In genomic region chr10:95619601-95620000, GRCm38 (mm10) we compare ENCODE assay signal across 16 mouse cellular contexts. TPM values are rescaled to one million over a fixed set of nuclear protein-coding genes. Genes with fewer than 3 reads are reported as not detected.
A peak's percentile ranks its signal among the peaks of the same experiment; 100 is the strongest.
DNase-seq lines count a peak whose midpoint lies in the region; ATAC-seq lines count a peak whose summit lies in the region.
"Had no signal": no experiment of that assay in that cellular context is flagged by ENCODE, and none has a peak within 500 bp of the region (broad histone marks: within the 10 kb centered on the region; RNA-seq: fewer than 3 reads in every experiment).

No protein-coding gene starts in this region.

- ATAC-seq in midbrain, embryonic 11.5 days (ENCODE audit: low FRiP score) = peak; percentile 65
- peak; percentile 63 for ATAC-seq in hindbrain, embryonic 11.5 days (ENCODE audit: low FRiP score)
- ATAC-seq in midbrain, embryonic 14.5 days (ENCODE audit: low FRiP score, low TSS enrichment) = peak; percentile 49; the same call in 1 of the 2 replicates

- H3K36me3 ChIP-seq in midbrain, embryonic 11.5 days (ENCODE audit: control insufficient read depth, insufficient read depth, low read length) = no peaks in the 10 kb centered on the region
- no peaks in the 10 kb centered on the region for H3K36me3 ChIP-seq in midbrain, embryonic 10.5 days
- no peaks in the 10 kb centered on the region for H3K36me3 ChIP-seq in hindbrain, embryonic 11.5 days (ENCODE audit: control insufficient read depth, insufficient read depth, low read length)
- no peaks in the 10 kb centered on the region for H3K36me3 ChIP-seq in midbrain, embryonic 14.5 days (ENCODE audit: control insufficient read depth, insufficient read depth, low read length)
- H3K36me3 ChIP-seq: limb, embryonic 15.5 days had no signal

- H3K4me1 ChIP-seq in midbrain, embryonic 11.5 days (ENCODE audit: control insufficient read depth, insufficient read depth, low read length) = peaks cover 17% of the 10 kb centered on the region
- H3K4me1 ChIP-seq in midbrain, embryonic 10.5 days = peaks cover 28% of the 10 kb centered on the region
- peaks cover 2% of the 10 kb centered on the region; the same call in 1 of the 2 replicates for H3K4me1 ChIP-seq in hindbrain, embryonic 11.5 days (replicated peaks; ENCODE audit: control insufficient read depth, insufficient read depth, low read length)
- H3K4me1 ChIP-seq in midbrain, embryonic 14.5 days (ENCODE audit: control insufficient read depth, insufficient read depth, low read length) = peaks cover 18% of the 10 kb centered on the region

- peak overlapping the region; percentile 27; the same call in 1 of the 2 replicates for H3K4me2 ChIP-seq in midbrain, embryonic 11.5 days
- H3K4me2 ChIP-seq in hindbrain, embryonic 11.5 days (replicated peaks; ENCODE audit: low read depth, low read length) = no peak overlapping the region
- peak overlapping the region; percentile 44 for H3K4me2 ChIP-seq in midbrain, embryonic 14.5 days (ENCODE audit: low read length)
- H3K4me2 ChIP-seq: limb, embryonic 15.5 days had no signal

- H3K9me3 ChIP-seq in midbrain, embryonic 11.5 days (ENCODE audit: control insufficient read depth, low read length) = no peaks in the 10 kb centered on the region
- no peaks in the 10 kb centered on the region for H3K9me3 ChIP-seq in midbrain, embryonic 10.5 days (replicated peaks)
- H3K9me3 ChIP-seq in hindbrain, embryonic 11.5 days (ENCODE audit: control insufficient read depth, low read length) = no peaks in the 10 kb centered on the region
- no peaks in the 10 kb centered on the region for H3K9me3 ChIP-seq in midbrain, embryonic 14.5 days (ENCODE audit: control insufficient read depth, low read length)
- H3K9me3 ChIP-seq: limb, embryonic 15.5 days had no signal

- 37% methylated on average over 10 of the region's 10 CpGs for WGBS in midbrain, embryonic 11.5 days
- 55% methylated on average over 10 of the region's 10 CpGs for WGBS in midbrain, embryonic 10.5 days
- 41% methylated on average over 10 of the region's 10 CpGs for WGBS in hindbrain, embryonic 11.5 days
- 5% methylated on average over 10 of the region's 10 CpGs for WGBS in midbrain, embryonic 14.5 days

- peak overlapping the region; percentile 35; the same call in 1 of the 2 replicates for H3K27ac ChIP-seq in midbrain, embryonic 11.5 days (ENCODE audit: low read depth, low read length)
- no peak overlapping the region; the same call in 1 of the 2 replicates for H3K27ac ChIP-seq in midbrain, embryonic 10.5 days (replicated peaks)
- H3K27ac ChIP-seq in hindbrain, embryonic 11.5 days (ENCODE audit: low read depth, low read length) = no peak overlapping the region
- H3K27ac ChIP-seq in midbrain, embryonic 14.5 days (replicated peaks; ENCODE audit: low read depth, low read length) = peak overlapping the region; percentile 74
- H3K27ac ChIP-seq: limb, embryonic 15.5 days had no signal

- H3K27me3 ChIP-seq in midbrain, embryonic 11.5 days (ENCODE audit: control insufficient read depth, insufficient read depth, low read length) = no peaks in the 10 kb centered on the region
- no peaks in the 10 kb centered on the region for H3K27me3 ChIP-seq in midbrain, embryonic 10.5 days (ENCODE audit: low read depth, poor library complexity, severe bottlenecking)
- no peaks in the 10 kb centered on the region for H3K27me3 ChIP-seq in hindbrain, embryonic 11.5 days (ENCODE audit: control insufficient read depth, insufficient read depth, low read length)
- H3K27me3 ChIP-seq in midbrain, embryonic 14.5 days (ENCODE audit: control insufficient read depth, insufficient read depth, low read length) = no peaks in the 10 kb centered on the region
- H3K27me3 ChIP-seq: limb, embryonic 15.5 days had no signal

- no peak overlapping the region for H3K4me3 ChIP-seq in midbrain, embryonic 11.5 days (ENCODE audit: low read depth, low read length)
- no peak overlapping the region; the same call in 1 of the 2 replicates for H3K4me3 ChIP-seq in midbrain, embryonic 10.5 days
- H3K4me3 ChIP-seq in hindbrain, embryonic 11.5 days (ENCODE audit: low read depth, low read length) = no peak overlapping the region
- 0 out of 2 replicates have a peak overlapping the region, but pooled peaks have one; percentile 12 for H3K4me3 ChIP-seq in midbrain, embryonic 14.5 days (replicated peaks; ENCODE audit: low read depth, low read length)
- H3K4me3 ChIP-seq: limb, embryonic 15.5 days had no signal

- DNase-seq in midbrain, embryonic 11.5 days (ENCODE audit: low spot score, missing footprints) = no peak
- DNase-seq in midbrain, embryonic 10.5 days (ENCODE audit: low spot score) = no peak
- DNase-seq in hindbrain, embryonic 11.5 days (ENCODE audit: low spot score) = peak; percentile 33
- peak; percentile 74 for DNase-seq in midbrain, embryonic 14.5 days
- DNase-seq in lung, postnatal 4 days = no peak
- DNase-seq in layer of hippocampus, adult 18-20 months (ENCODE audit: low spot score in 2 of 2) = no peak
- no peak for DNase-seq in heart, postnatal 4 days
- DNase-seq: cerebellum, postnatal 25 days; heart, adult 18-20 months; kidney, postnatal 36 days; spleen, adult 18-20 months had no signal

- peak overlapping the region; percentile 27; the same call in 1 of the 2 replicates for H3K9ac ChIP-seq in midbrain, embryonic 11.5 days (ENCODE audit: low read length)
- no peak overlapping the region for H3K9ac ChIP-seq in hindbrain, embryonic 11.5 days (ENCODE audit: low read depth, low read length)
- H3K9ac ChIP-seq in midbrain, embryonic 14.5 days (replicated peaks; ENCODE audit: low read length) = no peak overlapping the region; the same call in 1 of the 2 replicates
- H3K9ac ChIP-seq: limb, embryonic 15.5 days had no signal

RNA-seq across cellular contexts. Expression of gene Anapc15-ps, which starts 53.6 kb away (rescaled TPM):
- not detected in 2 replicates for polyA plus RNA-seq in midbrain, embryonic 11.5 days (2014; fragmentation: Nextera tagmentation; extraction: Ambion mirVana)
- polyA plus RNA-seq in midbrain, embryonic 10.5 days (2016; fragmentation: Nextera tagmentation; extraction: Ambion mirVana) = not detected in 2 replicates
- not detected in 2 replicates for polyA plus RNA-seq in hindbrain, embryonic 11.5 days (2014; fragmentation: Nextera tagmentation; extraction: Ambion mirVana)
- polyA plus RNA-seq in midbrain, embryonic 14.5 days (2014; fragmentation: Nextera tagmentation; extraction: Ambion mirVana) = not detected in 2 replicates
- total RNA-seq in layer of hippocampus, adult 18-20 months (2021) = not detected
- not detected for total RNA-seq in heart, postnatal 4 days (2021)
- total RNA-seq: adrenal gland, adult 18-20 months; heart, adult 18-20 months; heart, postnatal 25 days; left cerebral cortex, adult 8-10 months had no signal
- polyA plus RNA-seq: limb, embryonic 15.5 days; lung, embryonic 16.5 days had no signal

RNA-seq across cellular contexts. Expression of gene Nudt4, which starts 55.7 kb away (rescaled TPM):
- polyA plus RNA-seq in midbrain, embryonic 11.5 days (2014; fragmentation: Nextera tagmentation; extraction: Ambion mirVana) = 141 and 148 TPM in 2 replicates
- polyA plus RNA-seq in midbrain, embryonic 10.5 days (2016; fragmentation: Nextera tagmentation; extraction: Ambion mirVana) = 90.8 and 91.5 TPM in 2 replicates
- polyA plus RNA-seq in hindbrain, embryonic 11.5 days (2014; fragmentation: Nextera tagmentation; extraction: Ambion mirVana) = 120 and 133 TPM in 2 replicates
- 64.9 and 80.0 TPM in 2 replicates for polyA plus RNA-seq in midbrain, embryonic 14.5 days (2014; fragmentation: Nextera tagmentation; extraction: Ambion mirVana)
- 10 to 100 TPM; 64.1 to 66.4 TPM for total RNA-seq in layer of hippocampus, adult 18-20 months (2021)
- total RNA-seq in heart, postnatal 4 days (2021) = 100 to 1,000 TPM; 201 to 218 TPM

Comparison
In these comparisons a context has a peak if more than half of its experiments do, and no peak if none do; other contexts are left out.
1. DNase-seq: peak in hindbrain, embryonic 11.5 days (single experiment) and midbrain, embryonic 14.5 days (single experiment); none in midbrain, embryonic 11.5 days (single experiment), midbrain, embryonic 10.5 days (single experiment), lung, postnatal 4 days (0 of 2), layer of hippocampus, adult 18-20 months (0 of 2) and heart, postnatal 4 days (single experiment).
2. H3K27ac ChIP-seq: peak in midbrain, embryonic 11.5 days (single experiment) and midbrain, embryonic 14.5 days (single experiment); none in midbrain, embryonic 10.5 days (single experiment) and hindbrain, embryonic 11.5 days (single experiment).
3. Peak in every context shown above with its lines, with median percentiles within 50 percentile points of each other: ATAC-seq.